Mouse (Mus musculus) liver, embryonic 12.5 days (tissue): ENCODE results near the gene Flna. TPM values are rescaled to one million over a fixed set of nuclear protein-coding genes. Genes with fewer than 3 reads are reported as not detected.
A peak's percentile ranks its signal among the peaks of the same experiment; 100 is the strongest.

Experiments used
- ATAC-seq: fragments of 200-750 bp; cut with Nextera tagmentation; 2 replicates; pipeline ENCODE4 v1.8.0; 2017; ENCODE audit warnings: moderate number of reproducible peaks, mild to moderate bottlenecking, moderate library complexity
- H3K27ac ChIP-seq: fragments of 300-500 bp; sonication (generic); 2 replicates; pipeline ENCODE4 v1.5.1; 2016; ENCODE audit warnings: mild to moderate bottlenecking
- H3K27me3 ChIP-seq: fragments of 300-500 bp; sonication (generic); replicated peaks from 2 replicates; pipeline ENCODE4 v1.6.1; 2016; ENCODE audit warnings: mild to moderate bottlenecking, moderate library complexity
- H3K36me3 ChIP-seq: fragments of 300-500 bp; sonication (generic); 2 replicates; pipeline ENCODE4 v1.6.1; 2016; ENCODE audit warnings: mild to moderate bottlenecking, moderate library complexity
- H3K4me1 ChIP-seq: fragments of 300-500 bp; sonication (generic); 2 replicates; pipeline ENCODE4 v1.6.1; 2016
- H3K4me2 ChIP-seq: fragments of 300-500 bp; sonication (generic); 2 replicates; pipeline ENCODE4 v1.6.1; 2016; ENCODE audit warnings: mild to moderate bottlenecking, moderate library complexity
- H3K4me3 ChIP-seq: fragments of 300-500 bp; sonication (generic); 2 replicates; pipeline ENCODE4 v1.5.1; 2016; ENCODE audit warnings: mild to moderate bottlenecking, moderate library complexity
- H3K9ac ChIP-seq: fragments of 300-500 bp; sonication (generic); 2 replicates; pipeline ENCODE4 v1.6.1; 2016; ENCODE audit warnings: mild to moderate bottlenecking, moderate library complexity
- H3K9me3 ChIP-seq: fragments of 300-500 bp; sonication (generic); replicated peaks from 2 replicates; pipeline ENCODE4 v1.6.1; 2016; ENCODE audit warnings: mild to moderate bottlenecking, moderate library complexity
- WGBS: fragments of 180-500 bp; shearing (Covaris S2); methylation state at CpG from one replicate; pipeline ENCODE4 v1.1.7; 2016; ENCODE audit not compliant: insufficient replicate concordance; 5-methylcytosine and 5-hydroxymethylcytosine counted together
- polyA plus RNA-seq: library from polyadenylated mRNA; unstranded; fragments of >200 nt; fragmentation: Nextera tagmentation; extraction: Ambion mirVana; gene quantifications from 2 replicates; pipeline ENCODE4 v1.2.1, GENCODE M21; 2016

Flna gene
- polyA plus RNA-seq, 1 experiment from 2014 or later, result 79.2 TPM

DNA sequence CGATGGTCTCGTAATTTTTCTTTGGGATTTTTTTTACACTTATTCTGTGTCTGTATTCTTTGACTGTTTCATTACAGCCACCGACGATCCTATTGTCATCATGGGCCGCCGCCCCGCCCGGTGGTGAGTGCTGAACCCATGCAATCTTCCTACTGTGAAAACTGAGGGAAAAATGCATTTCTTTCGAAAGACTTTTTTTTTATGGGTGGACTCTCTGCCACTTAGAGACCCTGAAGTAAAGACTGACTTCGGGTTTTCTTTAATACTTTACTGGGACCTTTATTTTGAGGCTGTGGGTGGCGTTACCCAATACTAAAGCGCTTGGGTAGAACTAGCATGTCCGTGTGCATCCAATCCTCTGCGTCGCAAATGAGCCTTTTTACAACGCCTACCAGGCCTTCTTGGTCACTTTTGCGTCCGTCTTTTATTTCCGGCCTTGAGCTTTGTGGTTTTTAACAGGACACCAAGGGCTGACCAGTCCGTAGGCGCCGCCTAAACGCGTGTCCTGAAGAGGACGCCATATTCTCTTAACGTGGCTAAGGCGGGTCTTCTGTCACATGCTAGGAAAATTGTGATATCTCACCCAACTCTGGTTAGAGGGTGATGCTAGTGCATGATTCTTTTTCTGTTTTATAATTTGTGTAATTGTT, 21.4 kb upstream of the Flna start:
- Histone ChIP-seq H3K4me1 (peaks cover 11% of the 10 kb centered on the region), H3K4me2 (peak overlapping the region; percentile 63), H3K9me3 (no peaks in the 10 kb centered on the region), H3K27ac (peak overlapping the region; percentile 81), H3K27me3 (no peaks in the 10 kb centered on the region), H3K36me3 (peaks cover 17% of the 10 kb centered on the region), H3K9ac (peak overlapping the region; percentile 83), H3K4me3 (peak overlapping the region; percentile 69)
- WGBS, result 9% methylated on average over 27 of the region's 27 CpGs
- ATAC-seq, result no peak

DNA sequence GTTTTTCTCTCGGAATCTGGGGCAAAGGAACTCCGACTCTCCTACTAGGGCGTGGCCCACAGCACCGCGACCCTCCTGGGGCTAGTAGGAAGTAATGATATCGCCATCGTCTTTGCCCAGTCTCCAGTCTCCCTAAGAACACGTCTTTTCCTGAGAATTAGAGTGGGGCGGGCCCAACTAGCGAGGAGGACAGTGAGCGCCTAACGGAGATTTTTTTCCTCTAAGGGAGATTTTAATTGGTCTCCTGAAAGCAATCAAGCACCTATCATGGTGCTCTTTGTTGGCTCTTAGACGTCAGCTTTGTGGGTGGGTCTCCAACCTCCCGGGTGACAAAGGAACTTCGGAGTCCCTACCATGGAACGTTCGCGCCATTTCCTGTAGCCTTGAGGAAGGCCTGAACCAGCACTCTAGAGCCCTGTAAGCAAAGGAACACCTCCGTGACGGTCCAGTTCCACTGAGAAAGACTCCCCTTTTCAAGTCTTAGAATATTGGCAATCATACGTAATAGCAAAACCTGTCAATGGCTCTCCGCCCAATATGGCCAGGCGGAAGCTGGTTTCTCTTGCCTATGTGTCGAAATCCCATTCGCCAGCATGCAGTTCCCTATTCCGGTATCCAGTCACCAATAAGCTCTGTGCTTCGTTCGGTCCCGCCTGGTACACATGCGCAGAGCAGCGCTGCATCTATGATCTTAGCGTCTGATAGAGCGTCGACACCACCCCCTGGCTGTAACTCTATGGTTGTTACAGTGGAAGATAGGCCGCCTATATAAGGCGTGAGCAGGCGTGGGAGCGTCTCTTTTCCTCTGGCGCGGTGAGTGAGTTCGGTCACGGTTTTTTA, 20.7 kb upstream of the Flna start, which contains the start of gene Rpl10:
Rpl10 (plus strand) TSS at position 751 of the 840 bp plus-strand sequence.
- Histone ChIP-seq H3K36me3 (peaks cover 16% of the 10 kb centered on the region), H3K27ac (peak within 1 kb of the TSS; percentile 91), H3K4me1 (peaks cover 11% of the 10 kb centered on the region), H3K9me3 (no peaks in the 10 kb centered on the region), H3K4me2 (peak within 1 kb of the TSS; percentile 66), H3K4me3 (peak within 1 kb of the TSS; percentile 69), H3K27me3 (no peaks in the 10 kb centered on the region), H3K9ac (peak within 1 kb of the TSS; percentile 83)
- 8% methylated on average over 42 of the region's 42 CpGs for WGBS
- peak; percentile 93 for ATAC-seq

DNA sequence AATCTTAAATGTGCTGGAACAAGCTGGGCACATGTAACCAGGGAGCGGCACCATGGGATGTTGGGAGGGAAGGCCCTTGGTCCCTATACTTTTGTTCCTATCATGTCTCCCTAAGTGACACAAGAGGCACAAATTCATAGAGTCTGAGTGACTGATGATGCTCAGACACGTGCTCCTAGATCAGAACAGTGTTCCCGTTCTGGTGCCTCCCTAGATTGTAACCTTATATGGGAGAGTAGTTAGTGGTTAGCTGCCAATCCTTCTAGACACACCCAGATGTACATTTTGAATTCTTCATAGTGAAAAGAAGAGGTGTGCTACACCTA, 20.1 kb upstream of the Flna start:
- H3K9ac ChIP-seq, result peak overlapping the region; percentile 60

DNA sequence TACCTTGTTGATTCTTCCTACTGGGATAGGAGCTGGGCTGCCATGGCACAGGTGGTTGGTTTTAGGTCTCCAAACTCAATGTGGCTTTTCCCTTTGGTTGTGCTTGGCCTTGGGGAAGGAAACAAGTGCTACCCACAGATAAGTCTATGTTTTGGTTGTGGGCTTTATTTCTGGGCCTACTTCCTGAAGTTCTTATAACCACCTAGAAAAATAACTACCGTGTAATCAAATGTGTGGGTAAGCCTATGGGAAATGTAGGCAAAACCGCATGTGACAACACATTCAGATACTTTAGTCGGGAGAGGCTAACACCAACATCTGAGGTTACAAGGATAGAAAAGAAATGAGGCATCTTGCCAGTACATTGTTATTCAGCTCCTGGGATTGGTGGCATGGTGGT, 8.1 kb upstream of the Flna start:
- no peak overlapping the region for H3K27ac ChIP-seq
- peaks cover 8% of the 10 kb centered on the region for H3K4me1 ChIP-seq
- no peak overlapping the region for H3K4me3 ChIP-seq
- peaks cover 34% of the 10 kb centered on the region for H3K36me3 ChIP-seq
- H3K9me3 ChIP-seq, result no peaks in the 10 kb centered on the region
- no peak for ATAC-seq
- no peak overlapping the region for H3K4me2 ChIP-seq
- no peaks in the 10 kb centered on the region for H3K27me3 ChIP-seq
- 70% methylated on average over 3 of the region's 3 CpGs for WGBS
- no peak overlapping the region for H3K9ac ChIP-seq

More for the DNA sequence above, 20.1 kb upstream of the Flna start:
- 29% methylated on average over 3 of the region's 3 CpGs for WGBS
- ATAC-seq, result peak; percentile 14
- Histone ChIP-seq H3K36me3 (peaks cover 16% of the 10 kb centered on the region), H3K4me1 (peaks cover 11% of the 10 kb centered on the region), H3K4me2 (peak overlapping the region; percentile 66), H3K27ac (peak overlapping the region; percentile 91), H3K9me3 (no peaks in the 10 kb centered on the region), H3K4me3 (peak overlapping the region; percentile 69), H3K27me3 (no peaks in the 10 kb centered on the region)

DNA sequence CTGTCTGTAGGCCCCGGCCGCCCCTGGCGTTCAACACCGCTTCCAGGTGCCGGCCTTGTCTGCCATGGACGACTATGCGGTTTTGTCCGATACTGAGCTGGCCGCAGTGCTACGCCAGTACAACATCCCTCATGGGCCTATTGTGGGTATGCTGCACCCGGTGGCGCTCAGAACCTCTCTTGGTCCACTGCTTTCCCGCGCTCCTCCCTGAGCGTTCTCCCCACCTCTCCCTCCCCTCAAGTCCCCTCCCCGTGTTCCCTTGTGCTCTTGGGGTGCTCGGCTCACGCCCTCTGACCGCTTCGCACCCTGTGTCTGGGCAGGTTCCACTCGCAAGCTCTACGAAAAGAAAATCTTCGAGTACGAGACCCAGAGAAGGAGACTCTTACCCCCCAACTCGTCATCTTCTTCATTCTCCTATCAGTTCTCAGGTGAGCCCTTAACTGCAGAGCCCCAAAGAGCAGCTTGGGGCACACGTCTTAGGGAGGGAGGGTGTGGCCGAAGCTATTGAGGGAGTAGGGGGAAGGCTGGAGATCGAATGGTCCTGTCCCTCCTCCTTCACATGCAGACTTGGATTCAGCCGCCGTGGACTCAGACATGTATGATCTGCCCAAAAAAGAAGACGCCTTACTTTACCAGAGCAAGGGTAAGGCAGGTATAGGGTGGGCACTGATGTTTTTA, 5.4 kb upstream of the Flna start:
- Histone ChIP-seq H3K27me3 (peaks cover 8% of the 10 kb centered on the region), H3K27ac (peak overlapping the region; percentile 91), H3K4me2 (peak overlapping the region; percentile 84), H3K36me3 (peaks cover 30% of the 10 kb centered on the region), H3K4me1 (peaks cover 8% of the 10 kb centered on the region), H3K9ac (peak overlapping the region; percentile 81), H3K9me3 (no peaks in the 10 kb centered on the region), H3K4me3 (peak overlapping the region; percentile 69)
- ATAC-seq, result peak; percentile 67
- 13% methylated on average over 31 of the region's 31 CpGs for WGBS

DNA sequence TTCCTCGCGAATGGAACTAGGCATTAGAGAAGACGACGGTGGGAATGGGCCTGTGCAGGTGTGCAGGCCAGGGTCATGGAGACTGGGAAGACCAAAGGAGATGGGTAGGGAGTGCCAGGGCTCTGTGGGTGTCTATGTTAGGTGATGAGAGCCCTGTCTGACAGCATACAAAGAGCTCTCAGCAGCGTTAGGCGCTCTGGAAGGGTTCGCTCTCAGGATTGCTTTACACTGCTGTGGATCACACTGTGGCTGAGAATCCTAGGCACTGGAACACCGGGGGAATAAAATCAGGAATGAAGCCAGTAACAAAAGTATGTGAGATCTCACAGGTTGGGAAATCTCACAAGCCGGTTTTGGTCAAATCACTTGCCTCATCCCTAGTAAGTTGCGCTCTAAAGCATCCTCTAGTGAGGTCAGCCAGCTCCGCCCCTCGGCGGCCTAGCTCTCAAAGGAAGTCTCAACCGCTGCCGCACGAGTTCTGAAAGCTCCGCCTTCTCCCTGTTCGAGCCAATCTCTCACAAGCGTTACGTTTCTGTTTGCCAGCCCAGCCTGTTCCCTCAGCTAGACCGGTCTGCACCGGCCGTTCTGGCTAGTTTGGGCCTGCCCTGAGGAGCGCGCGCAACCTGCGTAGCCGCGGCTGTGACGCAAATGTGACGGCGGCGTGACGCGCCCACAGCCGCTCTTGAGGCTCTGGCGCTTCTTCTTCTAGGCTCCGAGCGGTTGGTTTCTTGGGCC, 4.7 kb upstream of the Flna start, which contains the start of gene Emd:
Emd (plus strand) TSS at position 535 of the 735 bp plus-strand sequence.
- peak within 1 kb of the TSS; percentile 81 for H3K9ac ChIP-seq
- H3K9me3 ChIP-seq, result no peaks in the 10 kb centered on the region
- peak within 1 kb of the TSS; percentile 69 for H3K4me3 ChIP-seq
- peaks cover 15% of the 10 kb centered on the region for H3K4me1 ChIP-seq
- peak within 1 kb of the TSS; percentile 91 for H3K27ac ChIP-seq
- 22% methylated on average over 39 of the region's 39 CpGs for WGBS
- H3K4me2 ChIP-seq, result peak within 1 kb of the TSS; percentile 84
- peaks cover 15% of the 10 kb centered on the region for H3K27me3 ChIP-seq
- H3K36me3 ChIP-seq, result peaks cover 28% of the 10 kb centered on the region
- peak; percentile 97 for ATAC-seq

DNA sequence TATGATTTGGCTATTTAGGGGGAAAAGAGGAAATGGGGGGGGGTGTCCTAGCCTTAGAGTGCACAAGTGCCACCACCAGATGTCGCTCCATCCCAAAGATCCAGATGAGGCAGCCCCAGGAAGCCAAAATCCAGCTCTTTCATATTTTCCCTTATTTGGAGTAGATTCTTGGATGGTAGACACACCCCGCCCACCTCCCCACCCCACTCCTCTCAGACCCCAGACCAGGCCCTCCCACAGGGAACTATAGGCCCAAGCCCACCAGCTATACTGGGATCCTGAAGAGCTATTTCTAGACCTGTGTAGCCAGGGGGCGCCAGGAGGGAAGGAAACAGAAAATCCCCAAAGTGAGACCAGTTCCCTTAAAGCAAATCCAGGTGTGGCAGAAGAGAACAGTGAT, 969 bp downstream of the Flna start:
- H3K27ac ChIP-seq, result no peak overlapping the region
- no peak for ATAC-seq

DNA sequence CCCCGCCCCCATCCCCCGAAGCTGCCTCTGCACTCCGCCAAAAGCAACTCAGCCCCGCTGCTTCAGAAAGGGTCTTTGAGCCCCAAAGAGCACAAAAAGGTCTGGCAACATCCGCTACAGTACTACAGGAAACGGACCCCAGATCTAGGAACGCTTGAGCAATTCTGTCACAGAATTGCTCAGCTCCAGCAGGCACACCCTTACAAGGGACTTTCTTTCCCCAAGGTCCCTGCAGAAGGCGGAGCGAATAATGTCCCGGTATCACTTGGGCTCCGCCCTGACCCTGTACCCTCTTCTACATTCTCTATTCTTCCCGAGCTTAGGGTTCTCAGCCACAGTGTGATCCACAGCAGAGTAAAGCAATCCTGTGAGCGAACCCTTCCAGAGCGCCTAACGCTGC, 2.9 kb downstream of the Flna start:
- Histone ChIP-seq H3K9me3 (no peaks in the 10 kb centered on the region), H3K36me3 (peaks cover 15% of the 10 kb centered on the region), H3K4me2 (peak overlapping the region; percentile 85), H3K4me3 (peak overlapping the region; percentile 61), H3K27ac (peak overlapping the region; percentile 70), H3K27me3 (peaks cover 19% of the 10 kb centered on the region), H3K9ac (peak overlapping the region; percentile 67), H3K4me1 (peaks cover 46% of the 10 kb centered on the region)
- WGBS, result 10% methylated on average over 15 of the region's 15 CpGs
- peak; percentile 23 for ATAC-seq

More for the DNA sequence above, 969 bp downstream of the Flna start:
- peaks cover 19% of the 10 kb centered on the region for H3K27me3 ChIP-seq
- H3K4me1 ChIP-seq, result peaks cover 38% of the 10 kb centered on the region
- no peaks in the 10 kb centered on the region for H3K9me3 ChIP-seq
- WGBS, result 11% methylated on average over 3 of the region's 3 CpGs
- H3K36me3 ChIP-seq, result no peaks in the 10 kb centered on the region
- 0 out of 2 replicates have a peak overlapping the region, but pooled peaks have one; percentile 46 for H3K4me3 ChIP-seq
- H3K9ac ChIP-seq, result no peak overlapping the region
- H3K4me2 ChIP-seq, result peak overlapping the region; percentile 72

DNA sequence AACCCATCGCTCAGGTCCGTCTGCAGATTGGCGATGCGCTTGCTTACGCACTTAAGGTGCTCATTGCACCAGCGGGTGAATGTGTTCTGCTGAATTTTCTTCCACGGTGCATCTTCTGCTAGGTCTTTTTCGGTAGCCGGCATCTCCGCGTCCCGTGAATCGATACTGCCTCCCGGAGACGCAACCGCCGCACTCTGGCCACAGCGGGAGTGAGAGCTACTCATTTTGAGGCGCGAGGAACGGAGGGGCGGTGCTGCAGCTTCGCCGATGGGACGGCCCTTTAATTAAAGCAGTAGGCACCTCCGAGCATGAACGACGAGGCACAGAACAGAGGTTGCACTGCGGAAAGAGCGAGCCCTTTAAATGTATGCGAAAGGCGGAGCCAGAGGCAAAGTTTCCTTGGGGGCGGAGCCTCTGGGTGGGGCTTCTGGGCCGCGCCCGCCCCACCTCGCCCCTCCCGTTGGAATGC, 3.4 kb downstream of the Flna start:
- H3K27me3 ChIP-seq, result peaks cover 19% of the 10 kb centered on the region
- H3K9ac ChIP-seq, result peak overlapping the region; percentile 67
- 10% methylated on average over 38 of the region's 38 CpGs for WGBS
- peak overlapping the region; percentile 85 for H3K4me2 ChIP-seq
- H3K9me3 ChIP-seq, result no peaks in the 10 kb centered on the region
- H3K4me1 ChIP-seq, result peaks cover 46% of the 10 kb centered on the region
- peak; percentile 85 for ATAC-seq
- peaks cover 19% of the 10 kb centered on the region for H3K36me3 ChIP-seq
- peak overlapping the region; percentile 61 for H3K4me3 ChIP-seq
- H3K27ac ChIP-seq, result peak overlapping the region; percentile 75

DNA sequence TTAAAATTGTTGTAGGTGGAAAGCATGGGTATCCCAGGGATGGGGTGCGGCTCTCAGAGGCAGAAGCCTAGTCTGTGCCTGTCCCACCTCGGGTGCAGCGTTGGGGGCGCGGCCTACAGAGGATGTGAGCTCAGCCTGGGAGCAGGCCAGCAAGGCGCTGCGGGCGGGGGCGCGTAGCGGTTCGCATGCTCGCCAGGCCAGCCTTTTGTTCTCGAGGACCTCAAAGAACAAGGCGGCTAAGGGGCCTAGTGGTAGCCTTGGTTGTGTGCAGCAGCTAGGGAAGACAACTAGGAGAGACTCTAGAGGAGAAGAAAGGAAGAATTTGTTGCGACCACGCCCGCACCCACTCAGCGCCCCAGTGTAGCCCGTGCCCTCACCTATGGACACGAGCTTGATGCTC, 3.9 kb downstream of the Flna start:
- H3K4me2 ChIP-seq, result peak overlapping the region; percentile 85
- H3K9me3 ChIP-seq, result no peaks in the 10 kb centered on the region
- H3K9ac ChIP-seq, result peak overlapping the region; percentile 67
- H3K4me1 ChIP-seq, result peaks cover 46% of the 10 kb centered on the region
- H3K36me3 ChIP-seq, result peaks cover 25% of the 10 kb centered on the region
- peaks cover 14% of the 10 kb centered on the region for H3K27me3 ChIP-seq
- WGBS, result 17% methylated on average over 21 of the region's 21 CpGs
- H3K4me3 ChIP-seq, result peak overlapping the region; percentile 61
- ATAC-seq, result peak; percentile 53
- H3K27ac ChIP-seq, result peak overlapping the region; percentile 75

DNA sequence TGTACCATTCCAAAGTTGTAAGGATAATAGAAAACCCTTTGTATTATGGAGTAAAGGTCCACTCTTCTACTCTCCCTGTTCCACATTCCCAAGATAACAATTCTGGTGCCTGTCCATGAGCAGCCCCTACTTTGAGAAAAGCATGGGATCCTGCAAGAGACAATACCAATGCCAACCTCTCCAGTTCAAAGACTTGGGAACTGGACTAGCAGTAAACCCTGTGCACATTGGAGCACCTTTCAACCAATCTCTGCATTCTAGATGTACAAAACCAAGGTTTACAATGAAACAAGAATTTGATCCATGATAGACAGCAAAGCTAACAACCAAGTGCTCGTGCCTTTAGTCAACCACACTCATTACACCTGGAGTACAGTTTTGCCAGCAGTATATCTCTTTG, 4.5 kb downstream of the Flna start:
- ATAC-seq, result no peak
- H3K27ac ChIP-seq, result peak overlapping the region; percentile 75
- peaks cover 11% of the 10 kb centered on the region; the same call in 1 of the 2 replicates for H3K27me3 ChIP-seq
- peaks cover 31% of the 10 kb centered on the region for H3K36me3 ChIP-seq
- H3K4me1 ChIP-seq, result peaks cover 46% of the 10 kb centered on the region
- WGBS, result 15% methylated on average over 1 of the region's 1 CpGs
- H3K9ac ChIP-seq, result peak overlapping the region; percentile 67
- H3K9me3 ChIP-seq, result no peaks in the 10 kb centered on the region
- peak overlapping the region; percentile 61 for H3K4me3 ChIP-seq
- peak overlapping the region; percentile 85 for H3K4me2 ChIP-seq
